Mouse (Mus musculus): ENCODE data around the gene Lpar1. TPM values are rescaled to one million over a fixed set of nuclear protein-coding genes. Genes with fewer than 3 reads are reported as not detected.
A peak's percentile ranks its signal among the peaks of the same experiment; 100 is the strongest.

The Lpar1 gene
- polyA plus RNA-seq, 1 experiment = 53.6 TPM

DNA sequence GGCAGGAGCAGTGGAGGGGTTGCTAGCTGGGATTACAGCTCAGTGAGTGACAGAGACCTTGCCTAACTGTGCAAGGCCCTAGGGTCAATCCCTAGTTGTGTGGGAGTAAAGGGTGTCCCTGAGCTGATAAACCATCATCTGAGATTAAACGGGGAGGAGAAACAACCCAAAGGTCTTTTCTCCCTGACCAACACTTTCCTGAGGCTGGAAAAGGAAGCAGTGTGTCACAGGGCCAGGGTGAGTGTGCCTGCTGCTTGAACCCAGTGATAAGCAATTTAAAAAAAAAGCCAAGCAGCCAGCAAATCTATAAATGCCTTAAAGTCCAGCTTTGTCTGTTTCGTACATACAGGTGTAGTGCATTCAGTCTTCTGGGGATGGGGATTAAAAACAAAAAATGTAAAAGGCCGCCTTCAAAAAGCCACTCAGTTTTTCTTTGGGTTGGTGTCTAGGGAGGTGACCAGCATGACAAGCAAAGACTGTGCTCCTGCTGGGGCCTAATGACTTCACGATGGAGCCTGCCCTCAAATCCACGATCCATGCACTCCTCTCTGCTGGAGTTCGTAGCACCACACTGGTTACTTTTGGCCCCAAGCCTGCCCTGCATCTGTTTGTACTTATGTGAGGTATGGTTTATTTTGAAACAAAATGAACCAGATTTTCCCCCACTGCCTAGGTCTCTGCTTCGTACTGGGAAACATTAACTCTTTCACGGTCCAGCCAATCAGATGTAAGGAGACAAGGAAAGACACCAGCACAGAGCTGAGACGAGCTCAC is 35.3 kb downstream of the Lpar1 start:
- peak in 1 of 2 experiments; percentile 18 for DNase-seq
- WGBS = 40% methylated on average over 9 of the region's 9 CpGs
- TF ChIP-seq CTCF (IDR thresholded peaks at IDR 0.05; ENCODE audit: borderline replicate concordance, insufficient read depth, low read depth, low read length) = no peak

DNA sequence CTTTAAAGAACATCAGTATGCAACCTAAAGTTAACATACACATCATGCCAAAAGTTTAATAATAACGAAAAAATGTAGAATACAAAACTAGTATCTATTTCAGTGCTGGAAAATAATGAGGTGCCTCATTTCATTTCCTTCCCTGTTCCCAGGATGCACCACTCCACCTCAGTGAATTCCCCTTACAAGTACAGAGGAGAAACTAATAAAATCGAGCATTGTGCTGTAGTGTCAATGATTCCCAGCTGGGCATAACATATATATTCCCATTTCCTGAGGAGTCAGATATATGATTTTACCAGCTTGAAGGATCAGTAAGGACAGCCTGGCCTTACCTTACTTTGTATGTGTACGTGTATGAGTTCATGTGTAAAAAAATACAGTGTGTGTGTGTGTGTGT is 36.9 kb downstream of the Lpar1 start:
- no peaks in the 10 kb centered on the region for H3K27me3 ChIP-seq (ENCODE audit: control insufficient read depth, insufficient read depth, low read length)
- no peak overlapping the region for H3K27ac ChIP-seq (ENCODE audit: insufficient read depth, low read length)
- WGBS = 85% methylated on average over 3 of the region's 3 CpGs
- DNase-seq = no peak
- H3K4me1 ChIP-seq (ENCODE audit: control insufficient read depth, insufficient read depth, low read length) = no peaks in the 10 kb centered on the region
- H3K4me3 ChIP-seq (replicated peaks; ENCODE audit: insufficient read depth, low read depth, low read length) = no peak overlapping the region
- no peak for TF ChIP-seq POLR2A (IDR thresholded peaks at IDR 0.05; ENCODE audit: borderline replicate concordance, insufficient read depth, low read length)
- no peak for TF ChIP-seq CTCF (IDR thresholded peaks at IDR 0.05; ENCODE audit: borderline replicate concordance, insufficient read depth, low read depth, low read length)

More for the DNA sequence above, 35.3 kb downstream of the Lpar1 start:
- Histone ChIP-seq H3K4me3 (replicated peaks; ENCODE audit: insufficient read depth, low read depth, low read length) (no peak overlapping the region), H3K4me1 (ENCODE audit: control insufficient read depth, insufficient read depth, low read length) (no peaks in the 10 kb centered on the region), H3K27ac (ENCODE audit: insufficient read depth, low read length) (no peak overlapping the region), H3K27me3 (ENCODE audit: control insufficient read depth, insufficient read depth, low read length) (no peaks in the 10 kb centered on the region)

DNA sequence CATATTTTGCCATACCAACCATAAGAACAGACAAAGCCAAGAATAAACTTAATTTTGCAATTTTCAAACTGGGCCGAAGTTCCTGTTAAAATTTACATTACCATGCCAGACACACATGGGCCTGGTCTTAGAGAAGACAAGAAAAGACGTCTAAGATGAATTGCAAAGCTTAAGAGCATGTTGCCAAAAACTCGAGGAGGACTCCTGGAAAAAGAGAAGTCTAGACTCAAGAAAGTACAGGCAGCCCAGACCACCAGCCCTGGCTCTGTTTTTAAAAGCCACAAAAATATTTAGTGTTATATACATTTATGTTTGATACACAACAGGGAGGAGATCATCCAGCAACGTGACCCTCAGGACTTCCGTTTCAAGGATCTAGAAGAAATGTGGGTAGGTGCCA is 37.5 kb downstream of the Lpar1 start:
- no peak overlapping the region for H3K4me3 ChIP-seq (replicated peaks; ENCODE audit: insufficient read depth, low read depth, low read length)

DNA sequence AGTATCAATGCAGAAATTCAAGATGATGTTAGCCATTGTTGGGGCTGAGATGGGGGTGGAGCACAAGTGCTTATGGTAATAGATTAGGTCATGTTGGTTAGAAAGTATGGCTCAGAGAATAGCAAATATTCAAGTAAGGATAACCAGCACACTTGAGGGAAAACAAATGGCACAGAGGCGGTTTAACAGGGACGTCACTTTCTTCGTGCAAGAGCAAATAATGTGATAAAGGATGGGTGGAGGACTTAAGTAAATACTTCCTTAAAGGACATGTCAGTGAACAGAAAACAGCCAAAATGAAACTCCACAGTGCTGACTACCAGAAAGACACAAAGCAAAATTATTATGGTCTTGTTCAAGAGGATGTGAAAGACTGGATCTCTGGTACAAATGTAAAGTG is 42.1 kb downstream of the Lpar1 start:
- Histone ChIP-seq H3K4me3 (replicated peaks; ENCODE audit: insufficient read depth, low read depth, low read length) (no peak overlapping the region), H3K27me3 (ENCODE audit: control insufficient read depth, insufficient read depth, low read length) (no peaks in the 10 kb centered on the region), H3K27ac (ENCODE audit: insufficient read depth, low read length) (no peak overlapping the region), H3K4me1 (ENCODE audit: control insufficient read depth, insufficient read depth, low read length) (peaks cover 3% of the 10 kb centered on the region)
- no peak for TF ChIP-seq CTCF (IDR thresholded peaks at IDR 0.05; ENCODE audit: borderline replicate concordance, insufficient read depth, low read depth, low read length)
- no peak for TF ChIP-seq POLR2A (IDR thresholded peaks at IDR 0.05; ENCODE audit: borderline replicate concordance, insufficient read depth, low read length)
- DNase-seq = no peak
- WGBS = 96% methylated on average over 3 of the region's 3 CpGs

More for the DNA sequence above, 37.5 kb downstream of the Lpar1 start:
- Histone ChIP-seq H3K27me3 (ENCODE audit: control insufficient read depth, insufficient read depth, low read length) (no peaks in the 10 kb centered on the region), H3K4me1 (ENCODE audit: control insufficient read depth, insufficient read depth, low read length) (no peaks in the 10 kb centered on the region), H3K27ac (ENCODE audit: insufficient read depth, low read length) (no peak overlapping the region)
- no peak for DNase-seq
- TF ChIP-seq CTCF (IDR thresholded peaks at IDR 0.05; ENCODE audit: borderline replicate concordance, insufficient read depth, low read depth, low read length) (no peak), POLR2A (IDR thresholded peaks at IDR 0.05; ENCODE audit: borderline replicate concordance, insufficient read depth, low read length) (no peak)
- WGBS = 84% methylated on average over 5 of the region's 5 CpGs

DNA sequence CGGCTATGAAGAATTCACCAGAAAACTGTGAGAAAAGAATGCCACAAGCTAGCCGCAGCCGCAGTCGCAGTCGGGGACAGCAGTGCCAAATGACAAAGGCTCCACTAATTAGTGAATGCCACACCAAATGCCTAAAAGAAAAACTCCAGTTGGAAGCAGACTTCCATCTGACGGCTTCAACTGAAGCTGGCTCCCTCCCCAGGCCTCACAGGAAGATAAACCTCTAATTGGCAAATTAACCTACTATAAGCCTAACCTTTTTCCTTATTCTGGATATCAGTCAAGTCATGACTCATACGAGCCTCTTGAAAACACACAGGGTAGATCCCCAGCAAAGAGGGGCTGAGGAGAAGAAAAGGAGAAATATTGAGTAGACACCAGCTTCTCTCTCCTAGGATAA is 44.9 kb downstream of the Lpar1 start:
- H3K27ac ChIP-seq (ENCODE audit: insufficient read depth, low read length) = no peak overlapping the region
- DNase-seq = peak; percentile 21 to 56

DNA sequence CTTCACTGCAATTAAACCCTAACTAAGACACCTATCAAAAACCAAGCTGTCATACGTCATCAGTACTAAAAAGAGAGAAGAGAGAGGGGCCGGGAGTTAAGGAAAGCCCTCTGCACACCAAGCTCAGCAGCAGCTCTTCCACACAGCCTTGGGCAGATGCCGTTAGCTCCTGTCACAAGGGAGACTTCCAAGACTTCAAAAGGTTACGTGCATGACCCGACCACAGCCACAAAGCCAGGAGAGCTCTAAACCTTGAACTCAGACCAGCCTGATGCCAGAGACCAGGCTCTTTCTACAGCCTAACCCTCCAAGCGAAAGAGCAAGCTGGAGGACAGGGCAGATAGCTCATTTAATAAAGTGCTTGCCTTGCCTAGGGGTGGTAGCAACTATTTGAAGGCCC is 46.2 kb downstream of the Lpar1 start:
- TF ChIP-seq POLR2A (IDR thresholded peaks at IDR 0.05; ENCODE audit: borderline replicate concordance, insufficient read depth, low read length) (no peak), CTCF (IDR thresholded peaks at IDR 0.05; ENCODE audit: borderline replicate concordance, insufficient read depth, low read depth, low read length) (no peak)
- Histone ChIP-seq H3K27me3 (ENCODE audit: control insufficient read depth, insufficient read depth, low read length) (no peaks in the 10 kb centered on the region), H3K4me3 (replicated peaks; ENCODE audit: insufficient read depth, low read depth, low read length) (no peak overlapping the region), H3K4me1 (ENCODE audit: control insufficient read depth, insufficient read depth, low read length) (peaks cover 3% of the 10 kb centered on the region), H3K27ac (ENCODE audit: insufficient read depth, low read length) (no peak overlapping the region)
- 96% methylated on average over 6 of the region's 6 CpGs for WGBS
- DNase-seq = no peak

More for the DNA sequence above, 44.9 kb downstream of the Lpar1 start:
- H3K4me1 ChIP-seq (ENCODE audit: control insufficient read depth, insufficient read depth, low read length) = peaks cover 3% of the 10 kb centered on the region
- WGBS = 6% methylated on average over 7 of the region's 7 CpGs
- no peak overlapping the region for H3K4me3 ChIP-seq (replicated peaks; ENCODE audit: insufficient read depth, low read depth, low read length)
- no peaks in the 10 kb centered on the region for H3K27me3 ChIP-seq (ENCODE audit: control insufficient read depth, insufficient read depth, low read length)
- TF ChIP-seq CTCF (IDR thresholded peaks at IDR 0.05; ENCODE audit: borderline replicate concordance, insufficient read depth, low read depth, low read length) = no peak
- TF ChIP-seq POLR2A (IDR thresholded peaks at IDR 0.05; ENCODE audit: borderline replicate concordance, insufficient read depth, low read length) = no peak

DNA sequence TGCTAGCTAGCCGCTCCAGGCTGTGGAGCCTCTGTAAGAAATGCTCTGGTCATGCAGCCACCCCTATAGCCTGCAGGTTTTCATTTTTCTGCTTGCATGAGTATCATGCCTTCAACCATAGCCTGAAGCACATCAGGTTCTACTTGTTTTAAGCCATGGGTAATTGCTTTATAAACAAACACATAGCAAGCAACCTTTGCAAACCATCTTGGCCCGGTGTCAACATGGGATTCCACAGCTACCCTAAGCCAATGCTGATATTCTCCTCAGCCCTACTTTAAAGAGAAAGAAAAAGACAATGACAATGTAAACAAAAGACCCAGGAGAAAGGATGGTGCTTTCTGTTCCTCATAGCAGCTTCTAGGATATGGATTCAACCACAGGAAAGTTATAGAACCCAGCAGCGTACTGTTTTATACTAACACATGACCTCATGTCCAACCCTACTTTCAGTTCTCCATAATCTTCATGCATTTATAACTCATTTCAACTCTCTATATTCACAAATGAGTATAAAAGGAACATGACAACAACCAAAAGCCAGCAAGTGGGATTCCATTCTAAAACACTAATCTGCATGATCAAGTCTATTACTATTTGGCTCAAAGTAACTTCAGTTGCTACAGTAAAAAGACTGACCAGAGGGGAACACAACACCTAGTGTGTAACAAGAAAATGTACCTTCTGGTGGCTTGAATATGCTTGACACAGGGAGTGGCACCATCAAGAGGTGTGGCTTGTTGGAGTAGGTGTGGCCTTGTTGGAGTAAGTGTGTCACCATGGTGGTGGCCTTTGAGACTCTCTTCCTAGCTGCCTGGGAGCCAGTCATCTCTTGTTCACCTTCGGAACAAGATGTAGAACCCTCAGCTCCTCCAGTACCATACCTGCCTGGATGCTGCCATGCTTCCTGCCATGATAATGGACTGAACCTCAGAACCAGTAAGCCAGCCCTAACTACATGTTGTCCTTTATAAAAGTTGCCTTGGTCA is 46.9 kb downstream of the Lpar1 start:
- no peak overlapping the region for H3K27ac ChIP-seq (ENCODE audit: insufficient read depth, low read length)
- 98% methylated on average over 4 of the region's 4 CpGs for WGBS
- DNase-seq = no peak
- no peak overlapping the region for H3K4me3 ChIP-seq (replicated peaks; ENCODE audit: insufficient read depth, low read depth, low read length)
- no peaks in the 10 kb centered on the region for H3K27me3 ChIP-seq (ENCODE audit: control insufficient read depth, insufficient read depth, low read length)
- TF ChIP-seq POLR2A (IDR thresholded peaks at IDR 0.05; ENCODE audit: borderline replicate concordance, insufficient read depth, low read length) (no peak), CTCF (IDR thresholded peaks at IDR 0.05; ENCODE audit: borderline replicate concordance, insufficient read depth, low read depth, low read length) (no peak)
- H3K4me1 ChIP-seq (ENCODE audit: control insufficient read depth, insufficient read depth, low read length) = peaks cover 3% of the 10 kb centered on the region

Measured in cerebellum, adult 2 months (tissue).